Mouse (Mus musculus): ENCODE measurements around the gene Cdkn2c. TPM values are rescaled to one million over a fixed set of nuclear protein-coding genes. Genes with fewer than 3 reads are reported as not detected.

The Cdkn2c gene
- polyA plus RNA-seq, 1 experiment: not detected

- Histone ChIP-seq H3K4me1 (ENCODE audit: control insufficient read depth, insufficient read depth, low read length) (no peaks in the 10 kb centered on the region), H3K4me3 (ENCODE audit: insufficient read depth, low read depth, low read length) (no peak overlapping the region), H3K27ac (ENCODE audit: insufficient read depth, low read depth, low read length) (no peak overlapping the region)
- WGBS: 89% methylated on average over 2 of the region's 2 CpGs
- no peak for TF ChIP-seq POLR2A (IDR thresholded peaks at IDR 0.05; ENCODE audit: insufficient read depth, low read depth, low read length)
- TF ChIP-seq CTCF (IDR thresholded peaks at IDR 0.05; ENCODE audit: insufficient read depth, low read depth, low read length): no peak
Observed at GRCm38 (mm10) chr4:109674097-109674496, 7.1 kb upstream of the Cdkn2c start.

- Histone ChIP-seq H3K4me1 (ENCODE audit: control insufficient read depth, insufficient read depth, low read length) (peaks cover 2% of the 10 kb centered on the region; the same call in 1 of the 2 replicates), H3K27ac (ENCODE audit: insufficient read depth, low read depth, low read length) (no peak overlapping the region), H3K4me3 (ENCODE audit: insufficient read depth, low read depth, low read length) (no peak overlapping the region)
- WGBS: 96% methylated on average over 1 of the region's 1 CpGs
- TF ChIP-seq POLR2A (IDR thresholded peaks at IDR 0.05; ENCODE audit: insufficient read depth, low read depth, low read length) (no peak), CTCF (IDR thresholded peaks at IDR 0.05; ENCODE audit: insufficient read depth, low read depth, low read length) (no peak)
Observed at GRCm38 (mm10) chr4:109671941-109672340, 5.0 kb upstream of the Cdkn2c start.

- WGBS: 63% methylated on average over 2 of the region's 2 CpGs
- H3K27ac ChIP-seq (ENCODE audit: insufficient read depth, low read depth, low read length): no peak overlapping the region
- no peak overlapping the region for H3K4me3 ChIP-seq (ENCODE audit: insufficient read depth, low read depth, low read length)
Observed at GRCm38 (mm10) chr4:109670213-109670612, 3.2 kb upstream of the Cdkn2c start.

GRCm38 (mm10) chr4:109667518-109667917 lies 529 bp upstream of the Cdkn2c start:
- TF ChIP-seq CTCF (IDR thresholded peaks at IDR 0.05; ENCODE audit: insufficient read depth, low read depth, low read length) (no peak), POLR2A (IDR thresholded peaks at IDR 0.05; ENCODE audit: insufficient read depth, low read depth, low read length) (no peak)
- Histone ChIP-seq H3K4me1 (ENCODE audit: control insufficient read depth, insufficient read depth, low read length) (peaks cover 3% of the 10 kb centered on the region; the same call in 1 of the 2 replicates), H3K4me3 (ENCODE audit: insufficient read depth, low read depth, low read length) (no peak overlapping the region), H3K27ac (ENCODE audit: insufficient read depth, low read depth, low read length) (no peak overlapping the region)
- WGBS: 54% methylated on average over 2 of the region's 2 CpGs

More at GRCm38 (mm10) chr4:109670213-109670612, 3.2 kb upstream of the Cdkn2c start:
- TF ChIP-seq POLR2A (IDR thresholded peaks at IDR 0.05; ENCODE audit: insufficient read depth, low read depth, low read length): no peak
- no peak for TF ChIP-seq CTCF (IDR thresholded peaks at IDR 0.05; ENCODE audit: insufficient read depth, low read depth, low read length)
- peaks cover 3% of the 10 kb centered on the region; the same call in 1 of the 2 replicates for H3K4me1 ChIP-seq (ENCODE audit: control insufficient read depth, insufficient read depth, low read length)

- H3K4me3 ChIP-seq (ENCODE audit: insufficient read depth, low read depth, low read length): peak overlapping the region; percentile 97
- peaks cover 3% of the 10 kb centered on the region; the same call in 1 of the 2 replicates for H3K4me1 ChIP-seq (ENCODE audit: control insufficient read depth, insufficient read depth, low read length)
- no peak overlapping the region for H3K27ac ChIP-seq (ENCODE audit: insufficient read depth, low read depth, low read length)
- WGBS: under 1% methylated on average over 49 of the region's 49 CpGs
- TF ChIP-seq POLR2A (IDR thresholded peaks at IDR 0.05; ENCODE audit: insufficient read depth, low read depth, low read length): no peak
- no peak for TF ChIP-seq CTCF (IDR thresholded peaks at IDR 0.05; ENCODE audit: insufficient read depth, low read depth, low read length)
Observed at GRCm38 (mm10) chr4:109665982-109666460, 968 bp downstream of the Cdkn2c start.

- TF ChIP-seq POLR2A (IDR thresholded peaks at IDR 0.05; ENCODE audit: insufficient read depth, low read depth, low read length): no peak
- no peak for TF ChIP-seq CTCF (IDR thresholded peaks at IDR 0.05; ENCODE audit: insufficient read depth, low read depth, low read length)
- Histone ChIP-seq H3K4me3 (ENCODE audit: insufficient read depth, low read depth, low read length) (peak overlapping the region; percentile 97), H3K4me1 (ENCODE audit: control insufficient read depth, insufficient read depth, low read length) (peaks cover 3% of the 10 kb centered on the region; the same call in 1 of the 2 replicates), H3K27ac (ENCODE audit: insufficient read depth, low read depth, low read length) (no peak overlapping the region)
- WGBS: under 1% methylated on average over 49 of the region's 49 CpGs
Observed at GRCm38 (mm10) chr4:109665101-109665981, 1.6 kb downstream of the Cdkn2c start.

GRCm38 (mm10) chr4:109664091-109664490 lies 2.9 kb downstream of the Cdkn2c start:
- Histone ChIP-seq H3K4me1 (ENCODE audit: control insufficient read depth, insufficient read depth, low read length) (peaks cover 3% of the 10 kb centered on the region; the same call in 1 of the 2 replicates), H3K27ac (ENCODE audit: insufficient read depth, low read depth, low read length) (no peak overlapping the region), H3K4me3 (ENCODE audit: insufficient read depth, low read depth, low read length) (no peak overlapping the region)
- 36% methylated on average over 5 of the region's 5 CpGs for WGBS
- no peak for TF ChIP-seq POLR2A (IDR thresholded peaks at IDR 0.05; ENCODE audit: insufficient read depth, low read depth, low read length)
- no peak for TF ChIP-seq CTCF (IDR thresholded peaks at IDR 0.05; ENCODE audit: insufficient read depth, low read depth, low read length)

GRCm38 (mm10) chr4:109662271-109662670 lies 4.7 kb downstream of the Cdkn2c start:
- Histone ChIP-seq H3K27ac (ENCODE audit: insufficient read depth, low read depth, low read length) (no peak overlapping the region), H3K4me3 (ENCODE audit: insufficient read depth, low read depth, low read length) (no peak overlapping the region), H3K4me1 (ENCODE audit: control insufficient read depth, insufficient read depth, low read length) (peaks cover 8% of the 10 kb centered on the region)
- WGBS: 72% methylated on average over 5 of the region's 5 CpGs
- TF ChIP-seq POLR2A (IDR thresholded peaks at IDR 0.05; ENCODE audit: insufficient read depth, low read depth, low read length): no peak
- TF ChIP-seq CTCF (IDR thresholded peaks at IDR 0.05; ENCODE audit: insufficient read depth, low read depth, low read length): no peak

GRCm38 (mm10) chr4:109661183-109661582 lies 5.8 kb downstream of the Cdkn2c start:
- TF ChIP-seq CTCF (IDR thresholded peaks at IDR 0.05; ENCODE audit: insufficient read depth, low read depth, low read length) (no peak), POLR2A (IDR thresholded peaks at IDR 0.05; ENCODE audit: insufficient read depth, low read depth, low read length) (no peak)
- 90% methylated on average over 5 of the region's 5 CpGs for WGBS
- H3K4me3 ChIP-seq (ENCODE audit: insufficient read depth, low read depth, low read length): no peak overlapping the region
- peaks cover 11% of the 10 kb centered on the region for H3K4me1 ChIP-seq (ENCODE audit: control insufficient read depth, insufficient read depth, low read length)
- H3K27ac ChIP-seq (ENCODE audit: insufficient read depth, low read depth, low read length): no peak overlapping the region

All from olfactory bulb, adult 2 months (tissue).